Mouse (Mus musculus): ENCODE measurements at regions not wholly inside any gene's neighbourhood (a gene's known extent, or its start where the extent isn't known, plus 50 kb on each side); places are given as distances from the start of the nearest gene placed in this dataset.

DNA sequence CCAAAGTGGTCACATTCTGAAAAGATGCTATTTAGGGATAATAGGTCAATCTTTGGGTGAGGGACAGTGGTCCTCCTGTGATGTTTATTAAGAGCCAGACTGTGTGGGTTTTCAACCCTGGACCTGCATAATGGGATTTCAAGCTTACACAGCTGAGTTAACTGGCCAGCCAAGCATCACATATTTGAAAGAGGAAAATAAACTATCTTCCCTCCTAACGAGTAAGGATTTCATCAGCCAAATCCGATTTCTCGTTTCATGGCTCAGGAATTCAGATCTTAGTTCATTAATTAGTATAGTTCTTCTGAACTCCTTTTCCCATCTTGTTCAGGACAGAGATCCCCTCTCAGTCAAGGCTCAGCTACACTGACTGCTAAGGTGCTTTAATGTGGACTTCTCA, 120.1 kb upstream of the Tut7 start:
- no peaks in the 10 kb centered on the region for H3K9me3 ChIP-seq (ENCODE audit: low read length)
- H3K27ac ChIP-seq (ENCODE audit: low read depth, low read length), result no peak overlapping the region
- DNase-seq (ENCODE audit: low spot score) (no peak), ATAC-seq (ENCODE audit: low FRiP score) (no peak)
- no peaks in the 10 kb centered on the region for H3K36me3 ChIP-seq (ENCODE audit: insufficient read depth, low read length)
- 51% methylated on average over 3 of the region's 3 CpGs for WGBS
- peaks cover 4% of the 10 kb centered on the region; the same call in 1 of the 2 replicates for H3K4me1 ChIP-seq (ENCODE audit: insufficient read depth, low read length)
- no peak overlapping the region for H3K4me3 ChIP-seq (ENCODE audit: low read depth, low read length)
- H3K4me2 ChIP-seq (ENCODE audit: low read depth, low read length, poor library complexity, severe bottlenecking), result no peak overlapping the region
- H3K9ac ChIP-seq (replicated peaks; ENCODE audit: low read length, poor library complexity, severe bottlenecking), result no peak overlapping the region
- 0 out of 2 replicates have a peak, but pooled peaks cover 2% of the 10 kb centered on the region for H3K27me3 ChIP-seq (ENCODE audit: insufficient read depth, low read length)
- TF ChIP-seq CTCF (IDR thresholded peaks at IDR 0.05), result no peak

DNA sequence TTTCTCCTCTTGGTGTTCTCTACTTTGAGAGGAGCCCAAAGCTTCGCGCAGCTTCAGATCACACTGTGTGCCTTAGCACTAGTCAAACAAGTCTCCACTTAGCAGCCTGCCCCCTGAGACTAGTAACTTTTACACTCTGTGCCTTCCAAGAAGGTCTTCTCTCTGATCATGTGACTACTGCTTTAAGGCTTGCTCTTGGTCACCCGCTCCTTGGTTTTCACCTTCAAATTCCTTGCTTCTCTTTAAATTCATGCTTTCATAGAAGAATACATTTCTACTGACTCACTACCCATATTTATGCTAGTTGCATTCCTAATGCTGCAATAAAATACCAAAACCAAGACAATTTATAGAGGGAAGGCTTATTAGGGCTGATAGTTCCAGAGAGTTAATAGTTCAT, 118.6 kb upstream of the Tut7 start:
- H3K27me3 ChIP-seq (ENCODE audit: insufficient read depth, low read length), result 0 out of 2 replicates have a peak, but pooled peaks cover 2% of the 10 kb centered on the region
- 67% methylated on average over 3 of the region's 3 CpGs for WGBS
- no peak overlapping the region for H3K9ac ChIP-seq (replicated peaks; ENCODE audit: low read length, poor library complexity, severe bottlenecking)
- H3K27ac ChIP-seq (ENCODE audit: low read depth, low read length), result no peak overlapping the region
- ATAC-seq (ENCODE audit: low FRiP score) (no peak), DNase-seq (ENCODE audit: low spot score) (no peak)
- no peak overlapping the region for H3K4me2 ChIP-seq (ENCODE audit: low read depth, low read length, poor library complexity, severe bottlenecking)
- TF ChIP-seq CTCF (IDR thresholded peaks at IDR 0.05), result no peak
- H3K36me3 ChIP-seq (ENCODE audit: insufficient read depth, low read length), result no peaks in the 10 kb centered on the region
- H3K4me3 ChIP-seq (ENCODE audit: low read depth, low read length), result no peak overlapping the region
- H3K9me3 ChIP-seq (ENCODE audit: low read length), result no peaks in the 10 kb centered on the region
- H3K4me1 ChIP-seq (ENCODE audit: insufficient read depth, low read length), result peaks cover 4% of the 10 kb centered on the region; the same call in 1 of the 2 replicates

DNA sequence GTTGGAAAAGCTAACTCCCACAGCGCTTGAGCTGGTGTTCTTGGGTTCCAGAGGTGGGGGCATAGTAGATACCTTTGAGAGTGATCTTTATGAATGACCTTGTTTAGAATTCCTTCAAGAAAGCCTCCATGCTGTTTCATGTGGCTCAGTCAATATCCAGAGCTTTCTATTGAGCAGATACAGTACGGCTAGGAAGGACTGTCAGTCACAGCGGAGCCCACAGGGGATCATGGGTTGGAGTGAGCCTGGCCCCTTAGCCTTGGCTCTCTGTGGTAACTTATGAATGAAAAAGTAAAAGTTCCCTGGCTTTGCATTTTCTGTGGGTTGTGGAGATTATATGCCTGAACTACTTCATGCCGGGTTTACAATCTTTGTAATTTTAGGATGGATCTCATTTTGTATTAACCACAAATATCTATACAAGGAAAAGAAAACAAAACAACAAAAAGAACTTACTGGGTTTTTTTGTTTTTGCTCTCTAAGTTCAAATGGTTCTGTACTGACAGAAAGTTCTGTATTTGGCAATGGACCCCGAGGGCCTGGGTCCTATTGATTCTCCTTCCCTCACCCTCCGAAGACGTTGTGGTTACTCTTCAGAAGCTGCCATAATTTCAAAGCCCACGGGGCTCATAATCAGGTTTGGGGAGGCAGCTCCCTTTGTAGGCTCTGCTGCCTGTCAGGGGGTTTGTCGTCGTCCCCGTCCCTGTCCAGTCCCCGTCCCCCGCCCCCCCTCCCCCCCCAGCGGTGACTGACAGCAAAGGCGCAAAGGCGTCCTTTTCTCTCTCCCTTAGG, 117.7 kb upstream of the Tut7 start:
- Histone ChIP-seq H3K27me3 (ENCODE audit: insufficient read depth, low read length) (0 out of 2 replicates have a peak, but pooled peaks cover 2% of the 10 kb centered on the region), H3K4me2 (ENCODE audit: low read depth, low read length, poor library complexity, severe bottlenecking) (peak overlapping the region; percentile 33), H3K4me3 (ENCODE audit: low read depth, low read length) (no peak overlapping the region), H3K4me1 (ENCODE audit: insufficient read depth, low read length) (peaks cover 4% of the 10 kb centered on the region; the same call in 1 of the 2 replicates), H3K27ac (ENCODE audit: low read depth, low read length) (no peak overlapping the region), H3K9ac (replicated peaks; ENCODE audit: low read length, poor library complexity, severe bottlenecking) (no peak overlapping the region), H3K36me3 (ENCODE audit: insufficient read depth, low read length) (no peaks in the 10 kb centered on the region), H3K9me3 (ENCODE audit: low read length) (no peaks in the 10 kb centered on the region)
- ATAC-seq (ENCODE audit: low FRiP score), result no peak
- no peak for TF ChIP-seq CTCF (IDR thresholded peaks at IDR 0.05)
- DNase-seq (ENCODE audit: low spot score), result no peak
- 22% methylated on average over 15 of the region's 16 CpGs for WGBS

DNA sequence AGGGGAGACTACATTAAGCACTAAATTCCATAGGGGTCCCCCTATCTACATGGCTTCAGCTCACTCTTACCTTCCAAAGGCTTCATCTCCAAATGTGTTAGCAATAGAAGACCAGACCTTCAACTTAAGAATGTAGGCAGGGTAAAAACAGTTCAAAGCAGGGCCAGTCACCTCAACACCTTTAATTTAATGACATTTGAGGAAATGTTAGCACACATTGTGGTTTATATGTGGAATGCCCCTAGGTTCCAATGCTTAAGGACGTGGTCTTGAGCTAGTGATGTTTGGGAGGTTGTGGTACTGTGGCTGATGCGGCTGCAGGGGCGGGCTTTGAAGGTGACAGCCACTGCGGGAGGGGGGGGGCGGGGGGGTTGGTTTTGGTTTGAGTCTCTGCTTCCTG, 116.9 kb upstream of the Tut7 start:
- no peak overlapping the region for H3K9ac ChIP-seq (replicated peaks; ENCODE audit: low read length, poor library complexity, severe bottlenecking)
- no peak for DNase-seq (ENCODE audit: low spot score)
- H3K36me3 ChIP-seq (ENCODE audit: insufficient read depth, low read length), result no peaks in the 10 kb centered on the region
- H3K27ac ChIP-seq (ENCODE audit: low read depth, low read length), result no peak overlapping the region
- no peak for ATAC-seq (ENCODE audit: low FRiP score)
- H3K27me3 ChIP-seq (ENCODE audit: insufficient read depth, low read length), result 0 out of 2 replicates have a peak, but pooled peaks cover 2% of the 10 kb centered on the region
- H3K4me2 ChIP-seq (ENCODE audit: low read depth, low read length, poor library complexity, severe bottlenecking), result no peak overlapping the region
- peaks cover 4% of the 10 kb centered on the region; the same call in 1 of the 2 replicates for H3K4me1 ChIP-seq (ENCODE audit: insufficient read depth, low read length)
- H3K4me3 ChIP-seq (ENCODE audit: low read depth, low read length), result no peak overlapping the region
- no peak for TF ChIP-seq CTCF (IDR thresholded peaks at IDR 0.05)
- WGBS, result 66% methylated on average over 5 of the region's 5 CpGs
- H3K9me3 ChIP-seq (ENCODE audit: low read length), result no peaks in the 10 kb centered on the region

- Histone ChIP-seq H3K4me1 (ENCODE audit: insufficient read depth, low read length) (peaks cover 4% of the 10 kb centered on the region; the same call in 1 of the 2 replicates), H3K9me3 (ENCODE audit: low read length) (no peaks in the 10 kb centered on the region), H3K4me3 (ENCODE audit: low read depth, low read length) (no peak overlapping the region), H3K36me3 (ENCODE audit: insufficient read depth, low read length) (no peaks in the 10 kb centered on the region), H3K27me3 (ENCODE audit: insufficient read depth, low read length) (0 out of 2 replicates have a peak, but pooled peaks cover 2% of the 10 kb centered on the region), H3K27ac (ENCODE audit: low read depth, low read length) (no peak overlapping the region), H3K9ac (replicated peaks; ENCODE audit: low read length, poor library complexity, severe bottlenecking) (no peak overlapping the region), H3K4me2 (ENCODE audit: low read depth, low read length, poor library complexity, severe bottlenecking) (no peak overlapping the region)
- WGBS, result 67% methylated on average over 3 of the region's 3 CpGs
- DNase-seq (ENCODE audit: low spot score) (no peak), ATAC-seq (ENCODE audit: low FRiP score) (no peak)
- peak; percentile 44 for TF ChIP-seq CTCF (IDR thresholded peaks at IDR 0.05)
Measured at GRCm38 (mm10) chr13:59937147-59937546, 114.2 kb upstream of the Tut7 start.

- H3K4me3 ChIP-seq (ENCODE audit: low read depth, low read length), result no peak overlapping the region
- no peaks in the 10 kb centered on the region for H3K27me3 ChIP-seq (ENCODE audit: insufficient read depth, low read length)
- no peaks in the 10 kb centered on the region for H3K9me3 ChIP-seq (ENCODE audit: low read length)
- H3K4me2 ChIP-seq (ENCODE audit: low read depth, low read length, poor library complexity, severe bottlenecking), result no peak overlapping the region
- ATAC-seq (ENCODE audit: low FRiP score) (no peak), DNase-seq (ENCODE audit: low spot score) (no peak)
- H3K36me3 ChIP-seq (ENCODE audit: insufficient read depth, low read length), result no peaks in the 10 kb centered on the region
- H3K27ac ChIP-seq (ENCODE audit: low read depth, low read length), result no peak overlapping the region
- H3K4me1 ChIP-seq (ENCODE audit: insufficient read depth, low read length), result no peaks in the 10 kb centered on the region
- no peak for TF ChIP-seq CTCF (IDR thresholded peaks at IDR 0.05)
- H3K9ac ChIP-seq (replicated peaks; ENCODE audit: low read length, poor library complexity, severe bottlenecking), result no peak overlapping the region
- 45% methylated on average over 1 of the region's 1 CpGs for WGBS
Measured at GRCm38 (mm10) chr13:59934556-59934955, 111.6 kb upstream of the Tut7 start.
